Mouse (Mus musculus) kidney, adult 18-20 months (tissue): ENCODE measurements at regions not wholly inside any gene's neighbourhood (a gene's known extent, or its start where the extent isn't known, plus 50 kb on each side); places are given as distances from the start of the nearest gene placed in this dataset.

Source experiments
- DNase-seq: peaks from one replicate; pipeline ENCODE4 v3.0.0; 2021

GRCm38 (mm10) chr4:140396548-140396947, 150.0 kb upstream of the Igsf21 start:
- no peak for DNase-seq

- DNase-seq: no peak
These were observed 145.7 kb upstream of the Igsf21 start for GRCm38 (mm10) chr4:140392290-140392689.

GRCm38 (mm10) chr4:140390684-140391234, 144.2 kb upstream of the Igsf21 start:
- DNase-seq: peak; percentile 23

GRCm38 (mm10) chr4:140385686-140386085, 139.1 kb upstream of the Igsf21 start:
- peak; percentile 20 for DNase-seq

- DNase-seq: no peak
These were observed 138.6 kb upstream of the Igsf21 start for GRCm38 (mm10) chr4:140385226-140385625.

- DNase-seq: no peak
These were observed 137.0 kb upstream of the Igsf21 start for GRCm38 (mm10) chr4:140383596-140383995.

- no peak for DNase-seq
These were observed 134.1 kb upstream of the Igsf21 start for GRCm38 (mm10) chr4:140380733-140381132.

GRCm38 (mm10) chr4:140377941-140378340, 131.4 kb upstream of the Igsf21 start:
- DNase-seq: no peak

GRCm38 (mm10) chr4:140372586-140373325, 126.2 kb upstream of the Igsf21 start:
- DNase-seq: no peak

- DNase-seq: no peak
These were observed 125.0 kb upstream of the Igsf21 start for GRCm38 (mm10) chr4:140371426-140372213.

- no peak for DNase-seq
These were observed 120.5 kb upstream of the Igsf21 start for GRCm38 (mm10) chr4:140366975-140367680.

GRCm38 (mm10) chr4:140358846-140359245, 112.3 kb upstream of the Igsf21 start:
- DNase-seq: no peak

- peak; percentile 68 for DNase-seq
These were observed 111.5 kb upstream of the Igsf21 start for GRCm38 (mm10) chr4:140358103-140358502.

- no peak for DNase-seq
These were observed 108.6 kb upstream of the Igsf21 start for GRCm38 (mm10) chr4:140355144-140355550.

GRCm38 (mm10) chr4:140348802-140349201, 102.2 kb upstream of the Igsf21 start:
- DNase-seq: no peak

GRCm38 (mm10) chr4:140330138-140330537, 83.6 kb upstream of the Igsf21 start:
- DNase-seq: no peak

GRCm38 (mm10) chr4:140326706-140327440, 80.3 kb upstream of the Igsf21 start:
- no peak for DNase-seq

- no peak for DNase-seq
These were observed 79.1 kb upstream of the Igsf21 start for GRCm38 (mm10) chr4:140325677-140326052.

- no peak for DNase-seq
These were observed 78.5 kb upstream of the Igsf21 start for GRCm38 (mm10) chr4:140324971-140325676.

GRCm38 (mm10) chr4:140320120-140320921, 73.7 kb upstream of the Igsf21 start:
- DNase-seq: no peak

- no peak for DNase-seq
These were observed 66.1 kb upstream of the Igsf21 start for GRCm38 (mm10) chr4:140312635-140313034.
